Mouse (Mus musculus): ENCODE measurements at regions not wholly inside any gene's neighbourhood (a gene's known extent, or its start where the extent isn't known, plus 50 kb on each side); places are given as distances from the start of the nearest gene placed in this dataset.

- TF ChIP-seq CTCF (IDR thresholded peaks at IDR 0.05; ENCODE audit: low read depth, low read length) (no peak), POLR2A (IDR thresholded peaks at IDR 0.05; ENCODE audit: insufficient read depth, low read length) (no peak), EP300 (IDR thresholded peaks at IDR 0.05; ENCODE audit: insufficient read depth, low read depth, low read length) (no peak)
Observed at GRCm38 (mm10) chr11:12521286-12521685, 56.5 kb upstream of the Cobl start.

All from ES-Bruce4 (cell line).